Mouse (Mus musculus): ENCODE data around the gene Tmem50a. TPM values are rescaled to one million over a fixed set of nuclear protein-coding genes. Genes with fewer than 3 reads are reported as not detected.
A peak's percentile ranks its signal among the peaks of the same experiment; 100 is the strongest.
"Not testable (repeated sequence)": the region's sequence is repeated elsewhere in the genome, so short reads cannot be mapped to it uniquely, and the experiment has no call there.

The Tmem50a gene
- polyA plus RNA-seq, 1 experiment from 2014 or later = 163 TPM

- no peak overlapping the region for H3K9ac ChIP-seq
- H3K4me3 ChIP-seq = no peak overlapping the region
- peaks cover 6% of the 10 kb centered on the region for H3K36me3 ChIP-seq
- no peak overlapping the region for H3K27ac ChIP-seq
- H3K27me3 ChIP-seq = no peaks in the 10 kb centered on the region
- WGBS = 94% methylated on average over 6 of the region's 6 CpGs
- peaks cover 11% of the 10 kb centered on the region for H3K4me1 ChIP-seq
- H3K4me2 ChIP-seq (replicated peaks) = no peak overlapping the region
- no peak for ATAC-seq (ENCODE audit: low FRiP score)
- H3K9me3 ChIP-seq (replicated peaks) = no peaks in the 10 kb centered on the region
These were observed 5.8 kb upstream of the Tmem50a start for GRCm38 (mm10) chr4:134920631-134921030.

- no peak overlapping the region for H3K4me3 ChIP-seq
- WGBS = 39% methylated on average over 12 of the region's 12 CpGs
- no peak for ATAC-seq (ENCODE audit: low FRiP score)
- peaks cover 10% of the 10 kb centered on the region for H3K4me1 ChIP-seq
- no peak overlapping the region for H3K4me2 ChIP-seq (replicated peaks)
- no peak overlapping the region for H3K27ac ChIP-seq
- H3K9me3 ChIP-seq (replicated peaks) = no peaks in the 10 kb centered on the region
- no peaks in the 10 kb centered on the region for H3K27me3 ChIP-seq
- no peaks in the 10 kb centered on the region for H3K36me3 ChIP-seq
- no peak overlapping the region for H3K9ac ChIP-seq
These were observed 5.1 kb upstream of the Tmem50a start for GRCm38 (mm10) chr4:134919733-134920540.

GRCm38 (mm10) chr4:134918381-134918780, 3.6 kb upstream of the Tmem50a start:
- H3K27ac ChIP-seq = no peak overlapping the region
- H3K9ac ChIP-seq = no peak overlapping the region
- no peaks in the 10 kb centered on the region for H3K9me3 ChIP-seq (replicated peaks)
- ATAC-seq (ENCODE audit: low FRiP score) = no peak
- H3K27me3 ChIP-seq = no peaks in the 10 kb centered on the region
- no peak overlapping the region for H3K4me3 ChIP-seq
- peaks cover 11% of the 10 kb centered on the region for H3K4me1 ChIP-seq
- no peaks in the 10 kb centered on the region for H3K36me3 ChIP-seq
- WGBS = 73% methylated on average over 7 of the region's 7 CpGs
- no peak overlapping the region for H3K4me2 ChIP-seq (replicated peaks)

GRCm38 (mm10) chr4:134917194-134917593, 2.4 kb upstream of the Tmem50a start:
- H3K4me1 ChIP-seq = peaks cover 16% of the 10 kb centered on the region
- ATAC-seq (ENCODE audit: low FRiP score) = no peak
- H3K4me3 ChIP-seq = no peak overlapping the region
- H3K9me3 ChIP-seq (replicated peaks) = no peaks in the 10 kb centered on the region
- peaks cover 2% of the 10 kb centered on the region; the same call in 1 of the 2 replicates for H3K36me3 ChIP-seq
- no peak overlapping the region for H3K9ac ChIP-seq
- no peak overlapping the region for H3K4me2 ChIP-seq (replicated peaks)
- no peaks in the 10 kb centered on the region for H3K27me3 ChIP-seq
- 70% methylated on average over 3 of the region's 3 CpGs for WGBS
- H3K27ac ChIP-seq = no peak overlapping the region

GRCm38 (mm10) chr4:134915223-134916050, 613 bp upstream of the Tmem50a start:
- Histone ChIP-seq H3K9me3 (replicated peaks) (no peaks in the 10 kb centered on the region), H3K27ac (peak overlapping the region; percentile 91; the same call in 1 of the 2 replicates), H3K27me3 (no peaks in the 10 kb centered on the region), H3K36me3 (peaks cover 11% of the 10 kb centered on the region), H3K4me1 (peaks cover 16% of the 10 kb centered on the region), H3K9ac (peak overlapping the region; percentile 44), H3K4me3 (peak overlapping the region; percentile 92), H3K4me2 (replicated peaks) (peak overlapping the region; percentile 70)
- ATAC-seq (ENCODE audit: low FRiP score) = peak; percentile 67
- WGBS = 62% methylated on average over 14 of the region's 14 CpGs

- ATAC-seq (ENCODE audit: low FRiP score) = peak; percentile 51
These were observed 531 bp downstream of the Tmem50a start for GRCm38 (mm10) chr4:134914122-134914863.

GRCm38 (mm10) chr4:134913413-134913812, 1.4 kb downstream of the Tmem50a start:
- no peaks in the 10 kb centered on the region for H3K9me3 ChIP-seq (replicated peaks)
- H3K36me3 ChIP-seq = peaks cover 26% of the 10 kb centered on the region
- H3K4me3 ChIP-seq = peak overlapping the region; percentile 92
- H3K9ac ChIP-seq = no peak overlapping the region
- no peak overlapping the region for H3K27ac ChIP-seq
- H3K4me2 ChIP-seq (replicated peaks) = peak overlapping the region; percentile 70
- H3K27me3 ChIP-seq = no peaks in the 10 kb centered on the region
- WGBS = 31% methylated on average over 3 of the region's 3 CpGs
- no peak for ATAC-seq (ENCODE audit: low FRiP score)
- H3K4me1 ChIP-seq = peaks cover 16% of the 10 kb centered on the region

More at GRCm38 (mm10) chr4:134914122-134914863, 531 bp downstream of the Tmem50a start:
- H3K9ac ChIP-seq = peak overlapping the region; percentile 86
- H3K4me3 ChIP-seq = peak overlapping the region; percentile 92
- no peaks in the 10 kb centered on the region for H3K27me3 ChIP-seq
- H3K4me1 ChIP-seq = peaks cover 16% of the 10 kb centered on the region
- WGBS = 2% methylated on average over 40 of the region's 43 CpGs
- peak overlapping the region; percentile 91 for H3K27ac ChIP-seq
- no peaks in the 10 kb centered on the region for H3K9me3 ChIP-seq (replicated peaks)
- H3K36me3 ChIP-seq = peaks cover 17% of the 10 kb centered on the region
- peak overlapping the region; percentile 70 for H3K4me2 ChIP-seq (replicated peaks)

GRCm38 (mm10) chr4:134911406-134911805, 3.4 kb downstream of the Tmem50a start:
- Histone ChIP-seq H3K4me1 (peaks cover 16% of the 10 kb centered on the region), H3K36me3 (peaks cover 46% of the 10 kb centered on the region)
- H3K27ac ChIP-seq; H3K9ac ChIP-seq; H3K27me3 ChIP-seq; ATAC-seq (ENCODE audit: low FRiP score); H3K4me2 ChIP-seq (replicated peaks); H3K4me3 ChIP-seq; H3K9me3 ChIP-seq (replicated peaks): not testable (repeated sequence)
- 95% methylated on average over 7 of the region's 8 CpGs for WGBS

GRCm38 (mm10) chr4:134903046-134903445, 11.8 kb downstream of the Tmem50a start:
- ATAC-seq (ENCODE audit: low FRiP score) = no peak
- Histone ChIP-seq H3K9me3 (replicated peaks) (no peaks in the 10 kb centered on the region), H3K9ac (no peak overlapping the region), H3K27me3 (no peaks in the 10 kb centered on the region), H3K4me1 (no peaks in the 10 kb centered on the region), H3K36me3 (peaks cover 96% of the 10 kb centered on the region), H3K4me2 (replicated peaks) (no peak overlapping the region), H3K27ac (no peak overlapping the region), H3K4me3 (no peak overlapping the region)
- WGBS = 79% methylated on average over 7 of the region's 7 CpGs

GRCm38 (mm10) chr4:134901126-134901525, 13.7 kb downstream of the Tmem50a start:
- WGBS = 96% methylated on average over 8 of the region's 8 CpGs
- H3K9ac ChIP-seq = no peak overlapping the region
- no peak overlapping the region for H3K4me3 ChIP-seq
- no peak overlapping the region for H3K4me2 ChIP-seq (replicated peaks)
- H3K27me3 ChIP-seq = no peaks in the 10 kb centered on the region
- no peaks in the 10 kb centered on the region for H3K4me1 ChIP-seq
- ATAC-seq (ENCODE audit: low FRiP score) = no peak
- H3K9me3 ChIP-seq (replicated peaks) = no peaks in the 10 kb centered on the region
- H3K36me3 ChIP-seq = peaks cover 95% of the 10 kb centered on the region
- no peak overlapping the region for H3K27ac ChIP-seq

GRCm38 (mm10) chr4:134897256-134897655, 17.6 kb downstream of the Tmem50a start:
- Histone ChIP-seq H3K27ac (no peak overlapping the region), H3K4me3 (no peak overlapping the region), H3K27me3 (no peaks in the 10 kb centered on the region), H3K4me2 (replicated peaks) (no peak overlapping the region), H3K9me3 (replicated peaks) (no peaks in the 10 kb centered on the region), H3K9ac (no peak overlapping the region), H3K36me3 (peaks cover 71% of the 10 kb centered on the region), H3K4me1 (peaks cover 3% of the 10 kb centered on the region; the same call in 1 of the 2 replicates)
- no peak for ATAC-seq (ENCODE audit: low FRiP score)
- WGBS = 81% methylated on average over 6 of the region's 6 CpGs

GRCm38 (mm10) chr4:134892096-134892495, 22.7 kb downstream of the Tmem50a start:
- H3K27me3 ChIP-seq = no peaks in the 10 kb centered on the region
- no peaks in the 10 kb centered on the region for H3K9me3 ChIP-seq (replicated peaks)
- H3K9ac ChIP-seq = no peak overlapping the region

More at GRCm38 (mm10) chr4:134892096-134892495, 22.7 kb downstream of the Tmem50a start:
- peaks cover 23% of the 10 kb centered on the region for H3K36me3 ChIP-seq
- peaks cover 3% of the 10 kb centered on the region; the same call in 1 of the 2 replicates for H3K4me1 ChIP-seq
- ATAC-seq (ENCODE audit: low FRiP score) = no peak
- no peak overlapping the region for H3K27ac ChIP-seq
- no peak overlapping the region for H3K4me3 ChIP-seq
- WGBS = 79% methylated on average over 6 of the region's 6 CpGs
- no peak overlapping the region for H3K4me2 ChIP-seq (replicated peaks)
